Mouse (Mus musculus) lung, postnatal 0 days (tissue): ENCODE data around the gene Zcchc4.

Experiments
- CTCF ChIP-seq: IDR thresholded peaks from 2 replicates; pipeline ENCODE4 v1.5.1; 2016; ENCODE audit warnings: antibody characterized with exemption, mild to moderate bottlenecking
- EP300 ChIP-seq: IDR thresholded peaks from 2 replicates; pipeline ENCODE4 v1.6.1; 2016; ENCODE audit warnings: antibody characterized with exemption, mild to moderate bottlenecking, control low read depth

DNA sequence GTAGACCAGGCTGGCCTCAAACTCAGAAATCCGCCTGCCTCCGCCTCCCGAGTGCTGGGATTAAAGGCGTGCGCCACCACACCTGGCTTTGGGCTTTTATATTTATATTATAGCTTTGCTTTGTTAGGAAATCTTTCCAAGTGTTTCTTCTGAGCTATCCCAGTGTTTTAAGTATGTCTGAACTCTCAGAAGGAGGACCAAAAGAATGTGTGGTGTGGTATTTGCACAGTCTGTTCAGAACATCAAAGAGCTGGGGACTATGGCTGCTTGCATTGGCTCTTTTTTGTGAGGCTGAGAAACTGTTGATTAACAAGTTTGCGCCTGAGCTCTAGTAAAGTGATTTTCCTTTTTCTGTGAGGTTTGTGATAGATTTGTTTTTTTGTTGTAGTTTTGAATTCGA, 69.1 kb downstream of the Zcchc4 start:
- TF ChIP-seq CTCF (no peak), EP300 (no peak)
